Mouse (Mus musculus): ENCODE data around the gene Msrb2. TPM values are rescaled to one million over a fixed set of nuclear protein-coding genes. Genes with fewer than 3 reads are reported as not detected.
A peak's percentile ranks its signal among the peaks of the same experiment; 100 is the strongest.

Msrb2 gene
- total RNA-seq, 2 experiments from 2014 or later, result 9.8 to 34.8 TPM

GRCm38 (mm10) chr2:19385772-19386171 is 14.5 kb downstream of the Msrb2 start:
- no peak for ATAC-seq (replicated peaks; ENCODE audit: low FRiP score, poor library complexity, severe bottlenecking)

- no peak for ATAC-seq (replicated peaks; ENCODE audit: low FRiP score, poor library complexity, severe bottlenecking)
These were observed 17.3 kb downstream of the Msrb2 start for GRCm38 (mm10) chr2:19388329-19389103.

GRCm38 (mm10) chr2:19390411-19391143 is 19.3 kb downstream of the Msrb2 start:
- ATAC-seq (replicated peaks; ENCODE audit: low FRiP score, poor library complexity, severe bottlenecking), result no peak

GRCm38 (mm10) chr2:19391649-19392048 is 20.4 kb downstream of the Msrb2 start:
- no peak for ATAC-seq (replicated peaks; ENCODE audit: low FRiP score, poor library complexity, severe bottlenecking)

GRCm38 (mm10) chr2:19392793-19393192 is 21.6 kb downstream of the Msrb2 start:
- no peak for ATAC-seq (replicated peaks; ENCODE audit: low FRiP score, poor library complexity, severe bottlenecking)

GRCm38 (mm10) chr2:19405409-19405808 is 34.2 kb downstream of the Msrb2 start:
- ATAC-seq (replicated peaks; ENCODE audit: low FRiP score, poor library complexity, severe bottlenecking), result no peak

GRCm38 (mm10) chr2:19406531-19406930 is 35.3 kb downstream of the Msrb2 start:
- ATAC-seq (replicated peaks; ENCODE audit: low FRiP score, poor library complexity, severe bottlenecking), result no peak

GRCm38 (mm10) chr2:19414222-19414965 is 43.2 kb downstream of the Msrb2 start:
- peak; percentile 82 for ATAC-seq (replicated peaks; ENCODE audit: low FRiP score, poor library complexity, severe bottlenecking)

GRCm38 (mm10) chr2:19415063-19415521 is 43.9 kb downstream of the Msrb2 start:
- 0 out of 2 replicates have a peak, but pooled peaks have one; percentile 75 for ATAC-seq (replicated peaks; ENCODE audit: low FRiP score, poor library complexity, severe bottlenecking)

GRCm38 (mm10) chr2:19416066-19416465 is 44.8 kb downstream of the Msrb2 start:
- ATAC-seq (replicated peaks; ENCODE audit: low FRiP score, poor library complexity, severe bottlenecking), result no peak

- ATAC-seq (replicated peaks; ENCODE audit: low FRiP score, poor library complexity, severe bottlenecking), result no peak
These were observed 48.6 kb downstream of the Msrb2 start for GRCm38 (mm10) chr2:19419686-19420345.

- ATAC-seq (replicated peaks; ENCODE audit: low FRiP score, poor library complexity, severe bottlenecking), result no peak
These were observed 51.0 kb downstream of the Msrb2 start for GRCm38 (mm10) chr2:19422226-19422625.

- no peak for ATAC-seq (replicated peaks; ENCODE audit: low FRiP score, poor library complexity, severe bottlenecking)
These were observed 51.8 kb downstream of the Msrb2 start for GRCm38 (mm10) chr2:19423086-19423485.

GRCm38 (mm10) chr2:19429031-19429430 is 57.8 kb downstream of the Msrb2 start:
- ATAC-seq (replicated peaks; ENCODE audit: low FRiP score, poor library complexity, severe bottlenecking), result no peak

GRCm38 (mm10) chr2:19429691-19430690 is 58.8 kb downstream of the Msrb2 start:
- no peak for ATAC-seq (replicated peaks; ENCODE audit: low FRiP score, poor library complexity, severe bottlenecking)

GRCm38 (mm10) chr2:19430746-19431145 is 59.5 kb downstream of the Msrb2 start:
- no peak for ATAC-seq (replicated peaks; ENCODE audit: low FRiP score, poor library complexity, severe bottlenecking)

GRCm38 (mm10) chr2:19431186-19431585 is 59.9 kb downstream of the Msrb2 start:
- ATAC-seq (replicated peaks; ENCODE audit: low FRiP score, poor library complexity, severe bottlenecking), result no peak

GRCm38 (mm10) chr2:19431614-19432323 is 60.5 kb downstream of the Msrb2 start:
- no peak for ATAC-seq (replicated peaks; ENCODE audit: low FRiP score, poor library complexity, severe bottlenecking)

Data from erythroblast, adult 5-6 weeks (primary cell).